Mouse (Mus musculus): ENCODE results near the gene R3hdm2. TPM values are rescaled to one million over a fixed set of nuclear protein-coding genes. Genes with fewer than 3 reads are reported as not detected.

The R3hdm2 gene
- 16.7 and 19.0 TPM in 2 replicates for polyA plus RNA-seq (2016; fragmentation: Nextera tagmentation; extraction: Ambion mirVana)

- Histone ChIP-seq H3K36me3 (no peaks in the 10 kb centered on the region), H3K4me2 (peak within 1 kb of the TSS; percentile 89), H3K9me3 (replicated peaks) (no peaks in the 10 kb centered on the region), H3K9ac (peak within 1 kb of the TSS; percentile 88), H3K4me3 (peak within 1 kb of the TSS; percentile 74), H3K27me3 (replicated peaks) (no peaks in the 10 kb centered on the region), H3K4me1 (peaks cover 29% of the 10 kb centered on the region), H3K27ac (peak within 1 kb of the TSS; percentile 87)
- WGBS (ENCODE audit: insufficient replicate concordance) = under 1% methylated on average over 23 of the region's 53 CpGs
- ATAC-seq = peak; percentile 97
These were observed at the start of gene R3hdm2 for GRCm38 (mm10) chr10:127380251-127380691. TSS of gene R3hdm2 (plus strand) at chr10:127380327.

- no peak for ATAC-seq
- WGBS (ENCODE audit: insufficient replicate concordance) = 21% methylated on average over 30 of the region's 31 CpGs
- H3K9ac ChIP-seq = peak overlapping the region; percentile 47; the same call in 1 of the 2 replicates
- no peaks in the 10 kb centered on the region for H3K9me3 ChIP-seq (replicated peaks)
- H3K27ac ChIP-seq = no peak overlapping the region
- H3K4me3 ChIP-seq = peak overlapping the region; percentile 31
- peaks cover 18% of the 10 kb centered on the region for H3K36me3 ChIP-seq
- peak overlapping the region; percentile 65 for H3K4me2 ChIP-seq
- H3K4me1 ChIP-seq = peaks cover 32% of the 10 kb centered on the region
- peaks cover 40% of the 10 kb centered on the region for H3K27me3 ChIP-seq (replicated peaks)
These were observed 47.8 kb upstream of the R3hdm2 start for GRCm38 (mm10) chr10:127332211-127332874.

- H3K9me3 ChIP-seq (replicated peaks) = no peaks in the 10 kb centered on the region
- H3K36me3 ChIP-seq = peaks cover 14% of the 10 kb centered on the region
- WGBS (ENCODE audit: insufficient replicate concordance) = 27% methylated on average over 5 of the region's 5 CpGs
- no peak overlapping the region for H3K4me3 ChIP-seq
- no peak overlapping the region for H3K27ac ChIP-seq
- H3K4me1 ChIP-seq = peaks cover 27% of the 10 kb centered on the region
- H3K4me2 ChIP-seq = no peak overlapping the region
- no peak overlapping the region for H3K9ac ChIP-seq
- ATAC-seq = peak; percentile 13; the same call in 1 of the 2 replicates
- H3K27me3 ChIP-seq (replicated peaks) = peaks cover 40% of the 10 kb centered on the region
These were observed 47.0 kb upstream of the R3hdm2 start for GRCm38 (mm10) chr10:127333152-127333551.

GRCm38 (mm10) chr10:127335271-127335670, 44.9 kb upstream of the R3hdm2 start:
- 47% methylated on average over 1 of the region's 1 CpGs for WGBS (ENCODE audit: insufficient replicate concordance)
- peaks cover 58% of the 10 kb centered on the region for H3K27me3 ChIP-seq (replicated peaks)
- H3K36me3 ChIP-seq = no peaks in the 10 kb centered on the region
- H3K4me1 ChIP-seq = peaks cover 41% of the 10 kb centered on the region
- H3K9me3 ChIP-seq (replicated peaks) = no peaks in the 10 kb centered on the region
- no peak for ATAC-seq
- no peak overlapping the region for H3K9ac ChIP-seq
- H3K4me2 ChIP-seq = no peak overlapping the region
- no peak overlapping the region for H3K4me3 ChIP-seq
- H3K27ac ChIP-seq = no peak overlapping the region

GRCm38 (mm10) chr10:127336952-127337351, 43.2 kb upstream of the R3hdm2 start:
- 51% methylated on average over 5 of the region's 5 CpGs for WGBS (ENCODE audit: insufficient replicate concordance)
- Histone ChIP-seq H3K27me3 (replicated peaks) (peaks cover 68% of the 10 kb centered on the region), H3K9ac (no peak overlapping the region), H3K4me2 (no peak overlapping the region), H3K4me3 (no peak overlapping the region), H3K36me3 (no peaks in the 10 kb centered on the region), H3K9me3 (replicated peaks) (no peaks in the 10 kb centered on the region), H3K4me1 (peaks cover 44% of the 10 kb centered on the region), H3K27ac (no peak overlapping the region)
- ATAC-seq = no peak

GRCm38 (mm10) chr10:127337536-127338099, 42.5 kb upstream of the R3hdm2 start:
- Histone ChIP-seq H3K4me1 (peaks cover 43% of the 10 kb centered on the region), H3K9ac (no peak overlapping the region), H3K9me3 (replicated peaks) (no peaks in the 10 kb centered on the region), H3K27ac (no peak overlapping the region), H3K36me3 (no peaks in the 10 kb centered on the region), H3K4me3 (no peak overlapping the region), H3K4me2 (no peak overlapping the region), H3K27me3 (replicated peaks) (peaks cover 69% of the 10 kb centered on the region)
- ATAC-seq = no peak
- WGBS (ENCODE audit: insufficient replicate concordance) = 56% methylated on average over 6 of the region's 6 CpGs

GRCm38 (mm10) chr10:127338930-127339682, 41.0 kb upstream of the R3hdm2 start:
- peaks cover 80% of the 10 kb centered on the region for H3K27me3 ChIP-seq (replicated peaks)
- peak; percentile 67 for ATAC-seq
- no peak overlapping the region for H3K27ac ChIP-seq
- 1% methylated on average over 31 of the region's 31 CpGs for WGBS (ENCODE audit: insufficient replicate concordance)
- H3K4me1 ChIP-seq = peaks cover 40% of the 10 kb centered on the region
- H3K36me3 ChIP-seq = no peaks in the 10 kb centered on the region
- peak overlapping the region; percentile 33; the same call in 1 of the 2 replicates for H3K9ac ChIP-seq
- H3K4me3 ChIP-seq = peak overlapping the region; percentile 46
- H3K9me3 ChIP-seq (replicated peaks) = no peaks in the 10 kb centered on the region
- peak overlapping the region; percentile 68 for H3K4me2 ChIP-seq

GRCm38 (mm10) chr10:127339683-127340576, 40.2 kb upstream of the R3hdm2 start:
- Histone ChIP-seq H3K4me3 (peak overlapping the region; percentile 46), H3K27me3 (replicated peaks) (peaks cover 80% of the 10 kb centered on the region), H3K27ac (no peak overlapping the region), H3K36me3 (no peaks in the 10 kb centered on the region), H3K9ac (peak overlapping the region; percentile 33), H3K4me1 (peaks cover 40% of the 10 kb centered on the region), H3K9me3 (replicated peaks) (no peaks in the 10 kb centered on the region), H3K4me2 (peak overlapping the region; percentile 68)
- ATAC-seq = no peak
- 2% methylated on average over 42 of the region's 42 CpGs for whole genome bisulfite sequencing (ENCODE audit: insufficient replicate concordance)

GRCm38 (mm10) chr10:127340577-127341359, 39.4 kb upstream of the R3hdm2 start:
- Histone ChIP-seq H3K4me1 (peaks cover 40% of the 10 kb centered on the region), H3K4me2 (peak overlapping the region; percentile 68), H3K9me3 (replicated peaks) (no peaks in the 10 kb centered on the region), H3K27me3 (replicated peaks) (peaks cover 79% of the 10 kb centered on the region), H3K27ac (no peak overlapping the region), H3K9ac (no peak overlapping the region), H3K36me3 (no peaks in the 10 kb centered on the region), H3K4me3 (peak overlapping the region; percentile 46)
- ATAC-seq = no peak
- WGBS (ENCODE audit: insufficient replicate concordance) = 3% methylated on average over 27 of the region's 27 CpGs

GRCm38 (mm10) chr10:127341360-127341690, 38.8 kb upstream of the R3hdm2 start:
- H3K27ac ChIP-seq = no peak overlapping the region
- no peaks in the 10 kb centered on the region for H3K36me3 ChIP-seq
- peaks cover 74% of the 10 kb centered on the region for H3K27me3 ChIP-seq (replicated peaks)
- no peak for ATAC-seq
- peak overlapping the region; percentile 46 for H3K4me3 ChIP-seq
- peaks cover 40% of the 10 kb centered on the region for H3K4me1 ChIP-seq
- H3K9me3 ChIP-seq (replicated peaks) = no peaks in the 10 kb centered on the region
- H3K9ac ChIP-seq = no peak overlapping the region; the same call in 1 of the 2 replicates
- peak overlapping the region; percentile 68 for H3K4me2 ChIP-seq
- 3% methylated on average over 9 of the region's 11 CpGs for WGBS (ENCODE audit: insufficient replicate concordance)

All from liver, embryonic 12.5 days (tissue).